Mouse (Mus musculus): Measurements from ENCODE around the gene Syt8. TPM values are rescaled to one million over a fixed set of nuclear protein-coding genes. Genes with fewer than 3 reads are reported as not detected.

Gene Syt8
- polyA plus RNA-seq, 1 experiment from 2014 or later: 10.4 TPM

DNA sequence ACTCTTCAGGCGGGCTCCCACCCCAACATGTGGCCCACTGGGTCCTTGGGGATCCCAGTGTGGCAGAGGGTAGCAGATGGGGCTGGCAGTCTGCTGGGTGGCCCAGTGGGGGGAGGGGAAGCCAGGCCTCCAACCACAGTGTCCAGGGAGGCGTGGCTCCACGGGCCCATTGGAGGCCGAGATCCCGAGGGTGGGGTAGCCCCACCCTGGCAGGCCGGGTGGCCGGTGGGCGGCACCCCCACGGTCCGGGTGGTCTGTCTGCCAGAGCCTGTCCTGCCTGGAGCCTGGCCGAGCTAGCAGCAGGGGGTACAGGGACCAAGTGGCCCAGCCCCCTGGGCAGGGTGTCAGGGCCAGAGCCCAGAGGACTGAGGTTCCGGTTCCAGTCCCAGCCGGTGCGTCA lies 40.1 kb downstream of the Syt8 start:
- peak; percentile 47 for ATAC-seq
- 58% methylated on average over 14 of the region's 14 CpGs for WGBS
- H3K4me3 ChIP-seq (ENCODE audit: low read length): peak overlapping the region; percentile 46
- H3K27ac ChIP-seq (ENCODE audit: low read length): peak overlapping the region; percentile 93
- peaks cover 16% of the 10 kb centered on the region for H3K4me1 ChIP-seq (ENCODE audit: control insufficient read depth, insufficient read depth, low read length)
- no peaks in the 10 kb centered on the region for H3K36me3 ChIP-seq (ENCODE audit: control insufficient read depth, insufficient read depth, low read length)
- no peaks in the 10 kb centered on the region for H3K9me3 ChIP-seq (ENCODE audit: control insufficient read depth, low read length)
- peak overlapping the region; percentile 64 for H3K4me2 ChIP-seq (ENCODE audit: low read depth, low read length)
- H3K9ac ChIP-seq (ENCODE audit: low read depth, low read length): peak overlapping the region; percentile 76
- no peaks in the 10 kb centered on the region for H3K27me3 ChIP-seq (replicated peaks; ENCODE audit: control insufficient read depth, insufficient read depth, low read length)

DNA sequence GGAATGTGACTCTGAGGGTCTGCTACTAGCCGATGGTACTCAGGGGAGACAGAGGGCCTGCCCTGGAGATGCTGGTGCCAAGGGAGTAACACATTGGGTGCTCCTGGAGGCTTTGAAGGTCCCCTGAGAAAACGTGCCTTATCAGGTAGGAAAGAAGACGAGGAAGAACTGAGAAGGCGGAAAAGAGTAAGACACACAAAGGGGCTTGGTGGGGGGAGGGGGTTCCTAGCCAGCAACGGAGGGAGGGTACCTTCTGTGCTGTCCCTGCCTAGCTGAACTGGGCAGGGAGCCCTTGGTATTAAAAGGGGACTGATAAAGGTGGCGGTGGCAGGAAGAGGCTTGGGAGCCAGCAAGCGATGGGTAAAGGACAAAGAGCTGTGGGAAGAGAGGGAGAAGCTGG lies 41.0 kb downstream of the Syt8 start:
- H3K4me1 ChIP-seq (ENCODE audit: control insufficient read depth, insufficient read depth, low read length): peaks cover 19% of the 10 kb centered on the region
- peak overlapping the region; percentile 93 for H3K27ac ChIP-seq (ENCODE audit: low read length)
- H3K9me3 ChIP-seq (ENCODE audit: control insufficient read depth, low read length): no peaks in the 10 kb centered on the region
- peak overlapping the region; percentile 46 for H3K4me3 ChIP-seq (ENCODE audit: low read length)
- peak overlapping the region; percentile 64 for H3K4me2 ChIP-seq (ENCODE audit: low read depth, low read length)
- 50% methylated on average over 7 of the region's 7 CpGs for WGBS
- H3K27me3 ChIP-seq (replicated peaks; ENCODE audit: control insufficient read depth, insufficient read depth, low read length): no peaks in the 10 kb centered on the region
- peak overlapping the region; percentile 76 for H3K9ac ChIP-seq (ENCODE audit: low read depth, low read length)
- no peaks in the 10 kb centered on the region for H3K36me3 ChIP-seq (ENCODE audit: control insufficient read depth, insufficient read depth, low read length)
- no peak for ATAC-seq

DNA sequence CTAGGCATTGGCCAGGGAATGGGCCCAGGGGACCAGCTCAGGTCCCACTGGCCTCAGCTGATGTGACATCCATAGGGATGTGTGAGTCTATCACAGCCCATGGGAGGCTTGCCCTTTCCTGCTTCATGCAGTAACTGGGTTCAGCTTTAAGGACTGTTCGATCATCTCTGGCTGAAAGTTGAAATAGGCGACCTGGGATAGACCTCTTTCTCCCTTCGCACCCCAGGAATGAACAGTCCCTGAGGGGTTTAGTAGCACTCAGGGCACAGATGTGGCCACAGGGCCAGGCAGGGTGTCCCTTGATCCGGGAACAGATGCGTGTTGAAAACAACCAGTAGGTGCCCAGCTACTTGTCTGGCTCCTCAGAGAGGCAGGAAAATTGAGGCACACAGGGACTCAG lies 41.6 kb downstream of the Syt8 start:
- H3K4me2 ChIP-seq (ENCODE audit: low read depth, low read length): peak overlapping the region; percentile 64
- H3K27ac ChIP-seq (ENCODE audit: low read length): peak overlapping the region; percentile 93
- H3K27me3 ChIP-seq (replicated peaks; ENCODE audit: control insufficient read depth, insufficient read depth, low read length): no peaks in the 10 kb centered on the region
- 82% methylated on average over 5 of the region's 5 CpGs for WGBS
- peak overlapping the region; percentile 76 for H3K9ac ChIP-seq (ENCODE audit: low read depth, low read length)
- no peaks in the 10 kb centered on the region for H3K36me3 ChIP-seq (ENCODE audit: control insufficient read depth, insufficient read depth, low read length)
- ATAC-seq: no peak
- H3K4me1 ChIP-seq (ENCODE audit: control insufficient read depth, insufficient read depth, low read length): peaks cover 20% of the 10 kb centered on the region
- H3K4me3 ChIP-seq (ENCODE audit: low read length): peak overlapping the region; percentile 46
- no peaks in the 10 kb centered on the region for H3K9me3 ChIP-seq (ENCODE audit: control insufficient read depth, low read length)

DNA sequence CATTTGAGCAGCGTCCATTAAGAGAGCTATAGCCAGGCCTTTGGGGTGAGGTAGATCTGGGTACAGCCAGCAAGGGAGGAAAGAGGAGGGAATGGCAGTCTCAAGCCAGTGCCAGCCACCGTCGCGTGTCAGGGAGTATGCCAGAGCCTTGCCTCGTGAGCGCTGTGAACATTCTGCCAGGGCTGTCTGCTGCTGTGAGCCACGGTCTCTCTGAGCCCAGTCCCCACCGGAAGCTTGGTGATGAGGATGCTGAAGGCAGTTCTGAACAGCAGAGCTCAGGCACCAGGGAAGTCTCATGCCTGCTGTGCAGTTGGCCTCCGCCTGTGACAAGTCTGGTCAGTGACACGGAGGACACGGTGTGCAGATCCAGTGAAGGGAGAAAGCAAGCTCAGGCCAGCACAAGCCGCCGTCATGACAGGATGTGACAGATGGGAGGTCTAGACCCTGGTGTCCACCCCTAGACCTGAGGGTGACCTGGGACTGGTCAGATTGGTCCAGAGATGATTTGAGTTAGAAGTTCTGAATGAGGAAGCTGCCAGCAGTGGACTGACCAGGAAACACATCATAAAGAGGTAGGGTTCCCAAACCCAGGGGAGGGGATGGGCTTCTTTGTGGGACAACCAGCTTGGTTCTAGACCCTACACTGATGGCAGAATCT lies 42.3 kb downstream of the Syt8 start:
- Histone ChIP-seq H3K9ac (ENCODE audit: low read depth, low read length) (peak overlapping the region; percentile 76), H3K4me3 (ENCODE audit: low read length) (peak overlapping the region; percentile 46), H3K4me1 (ENCODE audit: control insufficient read depth, insufficient read depth, low read length) (peaks cover 27% of the 10 kb centered on the region), H3K9me3 (ENCODE audit: control insufficient read depth, low read length) (no peaks in the 10 kb centered on the region), H3K27me3 (replicated peaks; ENCODE audit: control insufficient read depth, insufficient read depth, low read length) (no peaks in the 10 kb centered on the region), H3K4me2 (ENCODE audit: low read depth, low read length) (peak overlapping the region; percentile 64), H3K27ac (ENCODE audit: low read length) (peak overlapping the region; percentile 93), H3K36me3 (ENCODE audit: control insufficient read depth, insufficient read depth, low read length) (no peaks in the 10 kb centered on the region)
- no peak for ATAC-seq
- WGBS: 78% methylated on average over 13 of the region's 13 CpGs

DNA sequence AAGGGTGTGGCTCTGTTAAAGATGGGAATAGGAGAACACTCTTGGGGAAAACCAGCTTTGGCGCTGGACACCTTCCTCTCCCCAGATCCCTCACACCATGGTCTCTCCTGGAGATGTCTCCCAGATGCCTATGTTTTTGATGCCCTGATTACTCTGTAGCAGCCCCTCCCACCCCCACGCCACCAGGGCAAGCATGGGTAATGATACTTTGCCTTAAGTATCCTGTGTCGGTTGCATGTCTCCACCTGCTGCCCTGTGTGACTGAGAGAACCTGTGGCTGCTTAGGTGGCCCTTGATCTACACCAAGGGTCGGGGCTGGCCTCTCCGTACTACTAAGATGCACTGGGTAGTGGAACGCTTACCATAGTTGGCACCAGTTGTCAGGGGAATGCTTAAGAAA lies 43.4 kb downstream of the Syt8 start:
- WGBS: 83% methylated on average over 6 of the region's 6 CpGs
- ATAC-seq: no peak
- H3K9me3 ChIP-seq (ENCODE audit: control insufficient read depth, low read length): no peaks in the 10 kb centered on the region
- peaks cover 37% of the 10 kb centered on the region for H3K4me1 ChIP-seq (ENCODE audit: control insufficient read depth, insufficient read depth, low read length)
- peak overlapping the region; percentile 46 for H3K4me3 ChIP-seq (ENCODE audit: low read length)
- H3K27ac ChIP-seq (ENCODE audit: low read length): peak overlapping the region; percentile 93
- H3K27me3 ChIP-seq (replicated peaks; ENCODE audit: control insufficient read depth, insufficient read depth, low read length): no peaks in the 10 kb centered on the region
- peak overlapping the region; percentile 64 for H3K4me2 ChIP-seq (ENCODE audit: low read depth, low read length)
- H3K36me3 ChIP-seq (ENCODE audit: control insufficient read depth, insufficient read depth, low read length): no peaks in the 10 kb centered on the region
- H3K9ac ChIP-seq (ENCODE audit: low read depth, low read length): peak overlapping the region; percentile 76

DNA sequence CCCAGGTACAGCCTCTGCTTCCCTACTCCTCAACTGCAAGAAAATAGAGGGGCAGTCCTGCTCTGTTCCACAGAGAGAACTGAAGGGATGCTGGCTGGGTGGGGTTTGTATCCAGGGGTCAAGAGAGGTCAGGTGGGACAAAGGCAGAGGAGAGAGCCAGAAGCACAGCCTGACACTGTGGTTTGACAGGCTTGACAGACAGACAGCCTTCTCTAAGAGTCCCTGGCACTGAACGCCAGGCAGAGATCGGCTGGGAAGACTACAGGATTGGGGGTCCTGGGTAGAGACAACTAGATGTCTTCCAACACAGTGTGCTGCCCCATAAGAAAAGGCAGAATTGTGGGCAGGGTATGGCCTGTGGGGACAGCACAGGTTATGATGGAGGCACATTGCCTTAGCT lies 43.9 kb downstream of the Syt8 start:
- Histone ChIP-seq H3K4me3 (ENCODE audit: low read length) (peak overlapping the region; percentile 46; the same call in 1 of the 2 replicates), H3K9me3 (ENCODE audit: control insufficient read depth, low read length) (no peaks in the 10 kb centered on the region), H3K27me3 (replicated peaks; ENCODE audit: control insufficient read depth, insufficient read depth, low read length) (no peaks in the 10 kb centered on the region), H3K4me2 (ENCODE audit: low read depth, low read length) (peak overlapping the region; percentile 35), H3K36me3 (ENCODE audit: control insufficient read depth, insufficient read depth, low read length) (no peaks in the 10 kb centered on the region), H3K27ac (ENCODE audit: low read length) (peak overlapping the region; percentile 93), H3K9ac (ENCODE audit: low read depth, low read length) (peak overlapping the region; percentile 48), H3K4me1 (ENCODE audit: control insufficient read depth, insufficient read depth, low read length) (peaks cover 40% of the 10 kb centered on the region)
- ATAC-seq: no peak
- 76% methylated on average over 2 of the region's 2 CpGs for WGBS

DNA sequence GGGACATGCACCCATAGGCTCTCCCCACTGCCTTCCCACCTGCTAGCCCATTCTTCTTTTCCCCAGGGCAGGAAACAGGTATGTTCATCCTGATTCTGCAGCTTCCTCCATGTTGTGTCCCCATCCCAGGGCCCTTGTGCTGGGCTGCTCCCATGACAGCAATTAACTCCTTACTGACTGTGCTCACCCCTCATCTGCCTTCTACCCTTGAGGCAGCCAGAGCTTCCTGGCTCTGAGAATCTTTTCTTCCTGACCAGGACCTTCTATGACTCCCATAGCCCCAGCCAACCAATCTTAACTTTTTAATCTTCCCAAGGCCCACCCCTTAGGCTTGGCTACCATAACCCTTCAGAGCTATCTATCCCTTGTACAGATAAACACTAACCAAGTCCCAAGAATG lies 44.7 kb downstream of the Syt8 start:
- ATAC-seq: no peak
- no peak overlapping the region for H3K9ac ChIP-seq (ENCODE audit: low read depth, low read length)
- H3K36me3 ChIP-seq (ENCODE audit: control insufficient read depth, insufficient read depth, low read length): no peaks in the 10 kb centered on the region
- peak overlapping the region; percentile 98; the same call in 1 of the 2 replicates for H3K27ac ChIP-seq (ENCODE audit: low read length)
- no peak overlapping the region for H3K4me2 ChIP-seq (ENCODE audit: low read depth, low read length)
- H3K9me3 ChIP-seq (ENCODE audit: control insufficient read depth, low read length): no peaks in the 10 kb centered on the region
- H3K4me1 ChIP-seq (ENCODE audit: control insufficient read depth, insufficient read depth, low read length): peaks cover 42% of the 10 kb centered on the region
- no peaks in the 10 kb centered on the region for H3K27me3 ChIP-seq (replicated peaks; ENCODE audit: control insufficient read depth, insufficient read depth, low read length)
- no peak overlapping the region for H3K4me3 ChIP-seq (ENCODE audit: low read length)

DNA sequence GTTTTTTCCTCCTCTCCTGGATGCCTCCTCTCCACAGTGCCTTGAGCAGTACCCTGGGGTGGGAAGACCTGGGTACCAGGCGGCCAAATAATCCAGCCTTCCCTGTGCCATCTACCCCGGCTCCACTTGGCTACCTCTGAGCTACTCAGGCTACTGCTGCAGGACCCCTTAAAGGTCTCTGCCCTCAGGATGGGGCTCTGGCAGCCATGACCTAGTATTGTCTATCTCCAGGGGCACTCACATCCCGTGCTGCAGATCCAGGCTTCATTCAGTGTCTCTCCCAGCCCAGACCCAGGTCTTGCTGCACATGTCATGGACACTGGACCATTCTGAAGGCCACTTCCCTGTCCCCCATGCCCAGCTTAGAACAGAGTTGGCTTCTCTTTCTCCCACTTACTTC lies 45.2 kb downstream of the Syt8 start:
- Histone ChIP-seq H3K4me2 (ENCODE audit: low read depth, low read length) (no peak overlapping the region; the same call in 1 of the 2 replicates), H3K27ac (ENCODE audit: low read length) (peak overlapping the region; percentile 98), H3K27me3 (replicated peaks; ENCODE audit: control insufficient read depth, insufficient read depth, low read length) (no peaks in the 10 kb centered on the region), H3K36me3 (ENCODE audit: control insufficient read depth, insufficient read depth, low read length) (no peaks in the 10 kb centered on the region), H3K4me3 (ENCODE audit: low read length) (no peak overlapping the region), H3K4me1 (ENCODE audit: control insufficient read depth, insufficient read depth, low read length) (peaks cover 47% of the 10 kb centered on the region), H3K9ac (ENCODE audit: low read depth, low read length) (no peak overlapping the region), H3K9me3 (ENCODE audit: control insufficient read depth, low read length) (no peaks in the 10 kb centered on the region)
- no peak for ATAC-seq
- 87% methylated on average over 3 of the region's 3 CpGs for WGBS

DNA sequence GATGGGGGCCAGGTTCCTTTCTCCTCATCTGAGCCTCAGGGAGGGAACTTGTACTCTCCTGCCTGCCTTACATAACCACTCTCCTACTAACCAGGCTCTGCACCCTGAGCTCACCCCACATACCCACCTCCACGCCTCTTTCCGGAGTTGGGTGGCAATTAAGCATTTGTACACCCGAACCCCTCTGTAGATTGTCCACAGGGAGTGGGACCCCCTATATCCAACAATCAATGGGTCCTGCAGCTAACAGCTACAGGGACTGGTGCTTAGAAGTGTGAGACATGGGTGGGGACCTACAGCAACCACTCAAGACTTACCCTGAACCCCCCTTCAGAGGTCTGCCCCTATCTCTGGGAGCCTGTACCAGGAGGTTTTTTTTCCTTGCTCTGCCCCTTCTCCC lies 46.0 kb downstream of the Syt8 start:
- no peaks in the 10 kb centered on the region for H3K36me3 ChIP-seq (ENCODE audit: control insufficient read depth, insufficient read depth, low read length)
- H3K9me3 ChIP-seq (ENCODE audit: control insufficient read depth, low read length): no peaks in the 10 kb centered on the region
- peak overlapping the region; percentile 80 for H3K9ac ChIP-seq (ENCODE audit: low read depth, low read length)
- no peak for ATAC-seq
- H3K27me3 ChIP-seq (replicated peaks; ENCODE audit: control insufficient read depth, insufficient read depth, low read length): no peaks in the 10 kb centered on the region
- H3K4me2 ChIP-seq (ENCODE audit: low read depth, low read length): peak overlapping the region; percentile 70
- peak overlapping the region; percentile 98 for H3K27ac ChIP-seq (ENCODE audit: low read length)
- no peak overlapping the region for H3K4me3 ChIP-seq (ENCODE audit: low read length)
- H3K4me1 ChIP-seq (ENCODE audit: control insufficient read depth, insufficient read depth, low read length): peaks cover 48% of the 10 kb centered on the region
- 84% methylated on average over 3 of the region's 3 CpGs for WGBS

DNA sequence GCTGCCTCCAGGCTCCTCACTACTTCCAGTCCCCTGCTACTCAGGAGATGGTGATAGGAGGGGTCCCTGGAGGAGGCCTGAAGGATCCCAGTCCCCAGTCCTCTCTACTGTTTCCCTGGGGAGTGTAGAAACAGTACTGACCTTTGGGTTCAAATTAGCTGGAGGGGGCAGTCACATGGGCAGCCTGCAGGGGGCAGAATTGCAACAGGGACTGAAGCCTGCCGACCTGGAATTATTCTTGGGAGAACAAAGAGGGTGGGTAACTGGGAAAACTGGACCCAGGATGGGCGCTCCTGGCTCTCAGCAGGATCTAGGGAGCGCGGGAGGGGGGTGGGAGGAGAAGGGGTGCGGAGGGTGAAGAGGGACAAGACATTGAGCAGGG lies 46.5 kb downstream of the Syt8 start:
- peak; percentile 5 for ATAC-seq
- no peaks in the 10 kb centered on the region for H3K9me3 ChIP-seq (ENCODE audit: control insufficient read depth, low read length)
- peak overlapping the region; percentile 70 for H3K4me2 ChIP-seq (ENCODE audit: low read depth, low read length)
- H3K4me3 ChIP-seq (ENCODE audit: low read length): peak overlapping the region; percentile 35
- H3K9ac ChIP-seq (ENCODE audit: low read depth, low read length): peak overlapping the region; percentile 80
- H3K27me3 ChIP-seq (replicated peaks; ENCODE audit: control insufficient read depth, insufficient read depth, low read length): no peaks in the 10 kb centered on the region
- 9% methylated on average over 5 of the region's 5 CpGs for WGBS
- peaks cover 46% of the 10 kb centered on the region for H3K4me1 ChIP-seq (ENCODE audit: control insufficient read depth, insufficient read depth, low read length)
- H3K27ac ChIP-seq (ENCODE audit: low read length): peak overlapping the region; percentile 98
- H3K36me3 ChIP-seq (ENCODE audit: control insufficient read depth, insufficient read depth, low read length): no peaks in the 10 kb centered on the region
